Mouse (Mus musculus) stomach, postnatal 0 days (tissue): ENCODE measurements around the gene Nom1.

Experiments used
- CTCF ChIP-seq: IDR thresholded peaks from 2 replicates; pipeline ENCODE4 v1.5.1; 2016; ENCODE audit warnings: antibody characterized with exemption, low read depth, mild to moderate bottlenecking, moderate library complexity
- EP300 ChIP-seq: optimal IDR thresholded peaks from 2 replicates; pipeline ENCODE3; 2016; ENCODE audit warnings: antibody characterized with exemption

GRCm38 (mm10) chr5:29475041-29475440 lies 40.6 kb downstream of the Nom1 start:
- no peak for TF ChIP-seq CTCF
- no peak for TF ChIP-seq EP300
